Mouse (Mus musculus): Measurements from ENCODE around the gene Zfp40.
A peak's percentile ranks its signal among the peaks of the same experiment; 100 is the strongest.

Gene Zfp40

DNA sequence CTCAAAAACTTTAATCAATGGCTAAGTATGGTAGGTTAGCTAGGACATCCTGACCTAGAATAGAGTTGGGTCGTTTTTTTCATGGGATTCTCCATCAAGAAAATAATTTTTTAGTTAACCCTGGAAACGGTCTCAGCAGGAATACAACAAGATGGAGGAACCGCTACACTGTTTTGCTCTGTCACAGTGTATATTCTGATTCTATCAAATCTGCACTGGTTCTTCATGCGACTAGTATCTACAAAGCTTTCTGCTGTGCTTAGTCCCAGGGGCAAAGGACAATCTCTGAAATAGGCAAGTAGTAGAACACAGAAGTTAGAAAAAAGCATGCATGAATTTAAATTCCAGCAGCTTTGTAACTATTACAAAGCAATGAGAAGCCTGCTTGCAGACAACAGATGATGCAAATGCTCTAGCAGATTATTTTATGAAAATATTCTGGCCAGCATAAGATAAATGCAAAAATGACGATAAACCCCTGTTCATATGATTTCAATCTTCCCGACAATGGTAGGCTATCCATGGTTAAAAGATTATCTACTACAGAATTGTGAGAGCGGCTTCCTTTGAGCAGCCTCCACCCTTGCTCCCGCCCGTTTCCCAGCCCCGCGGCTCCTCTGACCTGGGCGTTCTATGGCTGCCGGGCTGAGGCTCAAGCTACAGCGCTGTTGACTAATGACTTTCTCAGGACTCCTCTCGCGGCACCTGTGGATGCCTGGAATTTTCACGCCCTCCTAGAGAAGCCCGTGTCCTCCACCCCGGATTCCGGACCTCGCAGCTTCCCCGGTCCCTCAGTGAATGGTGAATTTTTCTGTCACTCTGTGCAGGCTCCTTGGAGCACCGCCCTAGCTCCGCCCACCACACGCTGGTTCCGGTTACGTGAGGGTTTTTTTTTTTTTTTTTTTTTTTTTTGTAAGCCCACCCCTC, at the start of gene Zfp40:
Gene Zfp40 (minus strand): TSS at position 800 of the 927 bp plus-strand sequence.
- peak; percentile 92 for DNase-seq (ENCODE audit: low read depth)

DNA sequence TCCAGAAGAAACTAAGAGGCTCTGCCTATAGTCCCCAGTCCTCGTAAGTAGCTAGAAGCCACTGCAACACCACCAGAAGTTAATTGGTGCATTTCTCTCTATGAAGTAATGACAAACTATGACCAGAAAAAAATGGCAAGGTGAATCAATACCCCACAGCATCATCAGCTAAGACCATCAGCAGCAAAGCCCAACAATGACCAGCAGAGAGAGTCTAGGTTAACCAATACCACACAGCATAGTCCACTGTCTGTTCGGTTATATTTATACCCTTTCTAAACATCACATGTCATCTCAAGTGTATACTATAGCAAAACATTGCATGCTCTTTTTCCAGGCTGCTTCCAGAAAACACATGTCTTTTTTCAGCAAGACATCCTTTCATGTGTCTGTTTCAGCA, 25.3 kb upstream of the Zfp40 start:
- no peak for DNase-seq (ENCODE audit: low read depth)

DNA sequence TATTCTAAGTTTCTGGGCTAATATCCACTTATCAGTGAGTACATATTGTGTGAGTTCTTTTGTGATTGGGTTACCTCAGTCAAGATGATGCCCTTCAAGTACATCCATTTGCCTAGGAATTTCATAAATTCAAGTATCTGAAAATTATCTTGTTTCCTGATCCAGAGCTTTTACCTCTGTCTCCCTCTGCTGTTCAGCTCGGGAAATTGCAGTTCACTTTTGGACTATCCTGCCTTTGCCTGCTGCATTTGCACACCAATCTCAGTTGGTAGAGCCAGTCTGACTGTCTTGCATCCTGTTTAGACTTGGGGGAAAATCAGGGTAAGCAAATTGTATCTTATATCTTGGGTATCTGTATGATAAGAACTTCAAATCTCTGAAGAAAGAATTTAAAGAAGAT, 6.8 kb upstream of the Zfp40 start:
- DNase-seq (ENCODE audit: low read depth), result peak; percentile 54

DNA sequence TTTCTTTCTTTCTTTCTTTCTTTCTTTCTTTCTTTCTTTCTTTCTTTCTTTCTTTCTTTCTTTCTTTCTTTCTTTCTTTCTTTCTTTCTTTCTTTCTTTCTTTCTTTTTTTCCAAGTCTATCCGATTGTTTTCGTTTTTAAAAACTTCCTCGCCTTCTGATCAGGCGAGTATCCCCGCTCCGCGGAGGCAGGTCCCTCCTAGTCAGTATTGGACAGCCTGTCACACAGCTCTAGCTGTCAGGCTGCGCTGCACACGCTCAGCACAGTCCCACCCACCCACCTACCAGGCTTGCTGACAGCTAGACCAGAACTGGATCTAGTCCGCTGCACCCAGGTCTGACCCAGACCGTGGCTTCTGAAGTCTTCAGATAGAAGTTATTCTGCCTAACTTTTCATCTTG, 389 bp upstream of the Zfp40 start:
- peak; percentile 65 for DNase-seq (ENCODE audit: low read depth)

DNA sequence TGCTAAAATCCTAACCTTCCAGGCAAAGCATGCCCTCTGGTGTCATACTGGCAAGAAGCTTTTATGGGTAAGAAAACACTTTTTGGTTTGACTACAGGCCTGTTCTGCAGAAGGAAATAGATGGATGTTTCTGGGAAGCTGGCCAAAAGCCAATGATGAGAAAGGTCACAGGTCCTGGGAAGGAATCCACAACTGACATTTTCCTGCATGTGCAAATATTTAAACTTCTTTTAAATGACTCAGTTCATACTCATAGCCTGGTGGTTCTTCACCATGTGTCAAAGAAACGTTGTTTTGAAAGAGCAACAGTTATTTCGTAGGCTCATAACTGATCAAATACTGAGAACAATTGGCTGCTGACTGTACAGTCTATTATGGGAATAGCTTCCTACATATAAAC, 5.4 kb downstream of the Zfp40 start:
- DNase-seq (ENCODE audit: low read depth), result no peak

Data from naive thymus-derived CD4-positive, alpha-beta T cell, adult 2 months (primary cell).